Mouse (Mus musculus) testis, adult 2 months (tissue): ENCODE measurements around the gene Rbms3.

Experiments used
- CTCF ChIP-seq: fragments of 200-500 bp; IDR thresholded peaks from 2 replicates; pipeline ENCODE4 v1.5.1; 2012; ENCODE audit warnings: low read depth, mild to moderate bottlenecking, inconsistent platforms, low read length, moderate library complexity; ENCODE audit not compliant: control insufficient read depth, insufficient read depth, insufficient replicate concordance
- POLR2A ChIP-seq: fragments of 200-500 bp; IDR thresholded peaks from 2 replicates; pipeline ENCODE4 v1.6.1; 2012; ENCODE audit warnings: low read depth, mild to moderate bottlenecking, inconsistent platforms, low read length, moderate library complexity; ENCODE audit not compliant: control insufficient read depth

- TF ChIP-seq CTCF (no peak), POLR2A (no peak)
Observed at GRCm38 (mm10) chr9:117041291-117041992, 588.3 kb downstream of the Rbms3 start.
